Mouse (Mus musculus): ENCODE measurements around the gene 6030468B19Rik. TPM values are rescaled to one million over a fixed set of nuclear protein-coding genes. Genes with fewer than 3 reads are reported as not detected.
"Not testable (repeated sequence)": the region's sequence is repeated elsewhere in the genome, so short reads cannot be mapped to it uniquely, and the experiment has no call there.

The 6030468B19Rik gene
- total RNA-seq, 1 experiment from 2014 or later = not detected

- DNase-seq = no peak
These were observed 9.3 kb downstream of the 6030468B19Rik start for GRCm38 (mm10) chr11:117806781-117807180.

GRCm38 (mm10) chr11:117809407-117810311 lies 12.2 kb downstream of the 6030468B19Rik start, which contains the start of the genes Gm20708 and Syngr2:
TSS of gene Gm20708 (plus strand) at chr11:117809668.
TSS of gene Syngr2 (plus strand) at chr11:117809668.
- DNase-seq = peak; percentile 79

- DNase-seq = peak; percentile 93
These were observed 13.1 kb downstream of the 6030468B19Rik start for GRCm38 (mm10) chr11:117810401-117811046.

GRCm38 (mm10) chr11:117813867-117814266 lies 16.4 kb downstream of the 6030468B19Rik start:
- no peak for DNase-seq

GRCm38 (mm10) chr11:117814704-117815366 lies 17.4 kb downstream of the 6030468B19Rik start:
- DNase-seq = no peak

- not testable (repeated sequence) for DNase-seq
These were observed 18.4 kb downstream of the 6030468B19Rik start for GRCm38 (mm10) chr11:117815850-117816249.

- DNase-seq = no peak
These were observed 19.0 kb downstream of the 6030468B19Rik start for GRCm38 (mm10) chr11:117816389-117816996.

GRCm38 (mm10) chr11:117819095-117819494 lies 21.6 kb downstream of the 6030468B19Rik start:
- no peak for DNase-seq

- no peak for DNase-seq
These were observed 22.7 kb downstream of the 6030468B19Rik start for GRCm38 (mm10) chr11:117820173-117820572.

- peak; percentile 22 for DNase-seq
These were observed 24.4 kb downstream of the 6030468B19Rik start for GRCm38 (mm10) chr11:117821868-117822267.

- peak; percentile 18 for DNase-seq
These were observed 25.3 kb downstream of the 6030468B19Rik start for GRCm38 (mm10) chr11:117822728-117823241.

GRCm38 (mm10) chr11:117823411-117823810 lies 26.0 kb downstream of the 6030468B19Rik start:
- no peak for DNase-seq

GRCm38 (mm10) chr11:117824060-117824969 lies 26.9 kb downstream of the 6030468B19Rik start:
- DNase-seq = peak; percentile 78

- DNase-seq = peak; percentile 68
These were observed 28.1 kb downstream of the 6030468B19Rik start, which contains the start of the genes Afmid and Tk1 for GRCm38 (mm10) chr11:117825333-117826101. TSS of gene Afmid (plus strand) at chr11:117825924. TSS of gene Tk1 (minus strand) at chr11:117826092.

- no peak for DNase-seq
These were observed 28.7 kb downstream of the 6030468B19Rik start for GRCm38 (mm10) chr11:117826164-117826563.

GRCm38 (mm10) chr11:117826916-117827315 lies 29.5 kb downstream of the 6030468B19Rik start:
- no peak for DNase-seq

- no peak for DNase-seq
These were observed 29.9 kb downstream of the 6030468B19Rik start for GRCm38 (mm10) chr11:117827386-117827785.

GRCm38 (mm10) chr11:117828149-117828887 lies 30.9 kb downstream of the 6030468B19Rik start:
- peak; percentile 42 for DNase-seq
